Mouse (Mus musculus): ENCODE data around the gene Birc5. TPM values are rescaled to one million over a fixed set of nuclear protein-coding genes. Genes with fewer than 3 reads are reported as not detected.

Birc5 gene
- polyA plus RNA-seq, 1 experiment from 2014 or later, result 145 TPM

- DNase-seq (ENCODE audit: low spot score) (no peak), ATAC-seq (no peak)
- no peak overlapping the region for H3K4me3 ChIP-seq (ENCODE audit: low read depth, low read length)
- no peak overlapping the region for H3K27ac ChIP-seq (ENCODE audit: low read depth, low read length)
- peaks cover 52% of the 10 kb centered on the region for H3K36me3 ChIP-seq (ENCODE audit: control insufficient read depth, insufficient read depth, low read length)
- no peak overlapping the region for H3K9ac ChIP-seq (ENCODE audit: low read length)
- WGBS, result 94% methylated on average over 5 of the region's 5 CpGs
- H3K27me3 ChIP-seq (replicated peaks; ENCODE audit: control insufficient read depth, insufficient read depth, low read length), result peaks cover 4% of the 10 kb centered on the region; the same call in 1 of the 2 replicates
- H3K4me1 ChIP-seq (ENCODE audit: control insufficient read depth, insufficient read depth, low read length), result peaks cover 2% of the 10 kb centered on the region
- no peaks in the 10 kb centered on the region for H3K9me3 ChIP-seq (replicated peaks; ENCODE audit: control insufficient read depth, low read length)
- no peak overlapping the region for H3K4me2 ChIP-seq (ENCODE audit: low read length)
Observed at GRCm38 (mm10) chr11:117855360-117855759, 6.3 kb downstream of the Birc5 start.

- H3K4me3 ChIP-seq (ENCODE audit: low read depth, low read length), result no peak overlapping the region
- H3K36me3 ChIP-seq (ENCODE audit: control insufficient read depth, insufficient read depth, low read length), result peaks cover 52% of the 10 kb centered on the region
- H3K27ac ChIP-seq (ENCODE audit: low read depth, low read length), result no peak overlapping the region
- no peak for DNase-seq (ENCODE audit: low spot score)
- no peak for ATAC-seq
- peaks cover 6% of the 10 kb centered on the region; the same call in 1 of the 2 replicates for H3K27me3 ChIP-seq (replicated peaks; ENCODE audit: control insufficient read depth, insufficient read depth, low read length)
- H3K9me3 ChIP-seq (replicated peaks; ENCODE audit: control insufficient read depth, low read length), result no peaks in the 10 kb centered on the region
- no peak overlapping the region for H3K4me2 ChIP-seq (ENCODE audit: low read length)
- WGBS, result 92% methylated on average over 1 of the region's 1 CpGs
- no peak overlapping the region for H3K9ac ChIP-seq (ENCODE audit: low read length)
- H3K4me1 ChIP-seq (ENCODE audit: control insufficient read depth, insufficient read depth, low read length), result no peaks in the 10 kb centered on the region
Observed at GRCm38 (mm10) chr11:117855975-117856374, 6.9 kb downstream of the Birc5 start.

- 91% methylated on average over 10 of the region's 10 CpGs for WGBS
- H3K4me1 ChIP-seq (ENCODE audit: control insufficient read depth, insufficient read depth, low read length), result no peaks in the 10 kb centered on the region
- H3K4me2 ChIP-seq (ENCODE audit: low read length), result no peak overlapping the region
- H3K36me3 ChIP-seq (ENCODE audit: control insufficient read depth, insufficient read depth, low read length), result peaks cover 49% of the 10 kb centered on the region
- H3K4me3 ChIP-seq (ENCODE audit: low read depth, low read length), result no peak overlapping the region
- no peak overlapping the region for H3K27ac ChIP-seq (ENCODE audit: low read depth, low read length)
- no peak overlapping the region for H3K9ac ChIP-seq (ENCODE audit: low read length)
- DNase-seq (ENCODE audit: low spot score) (no peak), ATAC-seq (no peak)
- peaks cover 16% of the 10 kb centered on the region; the same call in 1 of the 2 replicates for H3K27me3 ChIP-seq (replicated peaks; ENCODE audit: control insufficient read depth, insufficient read depth, low read length)
- H3K9me3 ChIP-seq (replicated peaks; ENCODE audit: control insufficient read depth, low read length), result no peaks in the 10 kb centered on the region
Observed at GRCm38 (mm10) chr11:117857462-117857861, 8.4 kb downstream of the Birc5 start.

GRCm38 (mm10) chr11:117858392-117858791 lies 9.3 kb downstream of the Birc5 start:
- Histone ChIP-seq H3K27me3 (replicated peaks; ENCODE audit: control insufficient read depth, insufficient read depth, low read length) (peaks cover 16% of the 10 kb centered on the region; the same call in 1 of the 2 replicates), H3K9ac (ENCODE audit: low read length) (no peak overlapping the region), H3K27ac (ENCODE audit: low read depth, low read length) (no peak overlapping the region), H3K4me1 (ENCODE audit: control insufficient read depth, insufficient read depth, low read length) (no peaks in the 10 kb centered on the region), H3K4me2 (ENCODE audit: low read length) (no peak overlapping the region), H3K4me3 (ENCODE audit: low read depth, low read length) (no peak overlapping the region), H3K9me3 (replicated peaks; ENCODE audit: control insufficient read depth, low read length) (no peaks in the 10 kb centered on the region), H3K36me3 (ENCODE audit: control insufficient read depth, insufficient read depth, low read length) (peaks cover 40% of the 10 kb centered on the region)
- WGBS, result 66% methylated on average over 3 of the region's 3 CpGs
- no peak for ATAC-seq
- no peak for DNase-seq (ENCODE audit: low spot score)

GRCm38 (mm10) chr11:117860601-117861000 lies 11.6 kb downstream of the Birc5 start, which contains the start of gene Tmem235:
Gene Tmem235 (plus strand): TSS chr11:117860752.
- ATAC-seq, result no peak
- H3K9me3 ChIP-seq (replicated peaks; ENCODE audit: control insufficient read depth, low read length), result no peaks in the 10 kb centered on the region
- H3K4me3 ChIP-seq (ENCODE audit: low read depth, low read length), result no peak within 1 kb of the TSS
- no peak for DNase-seq (ENCODE audit: low spot score)
- H3K4me2 ChIP-seq (ENCODE audit: low read length), result no peak within 1 kb of the TSS
- H3K4me1 ChIP-seq (ENCODE audit: control insufficient read depth, insufficient read depth, low read length), result no peaks in the 10 kb centered on the region
- H3K36me3 ChIP-seq (ENCODE audit: control insufficient read depth, insufficient read depth, low read length), result peaks cover 20% of the 10 kb centered on the region
- 4% methylated on average over 23 of the region's 23 CpGs for WGBS
- H3K27ac ChIP-seq (ENCODE audit: low read depth, low read length), result no peak within 1 kb of the TSS
- peaks cover 16% of the 10 kb centered on the region; the same call in 1 of the 2 replicates for H3K27me3 ChIP-seq (replicated peaks; ENCODE audit: control insufficient read depth, insufficient read depth, low read length)
- peak within 1 kb of the TSS; percentile 8; the same call in 1 of the 2 replicates for H3K9ac ChIP-seq (ENCODE audit: low read length)

- ATAC-seq, result no peak
- WGBS, result 17% methylated on average over 11 of the region's 11 CpGs
Observed at GRCm38 (mm10) chr11:117863174-117863856, 14.3 kb downstream of the Birc5 start.

GRCm38 (mm10) chr11:117864805-117865204 lies 15.8 kb downstream of the Birc5 start:
- H3K9ac ChIP-seq (ENCODE audit: low read length), result no peak overlapping the region
- no peaks in the 10 kb centered on the region for H3K36me3 ChIP-seq (ENCODE audit: control insufficient read depth, insufficient read depth, low read length)

More at GRCm38 (mm10) chr11:117863174-117863856, 14.3 kb downstream of the Birc5 start:
- H3K4me2 ChIP-seq (ENCODE audit: low read length), result no peak overlapping the region
- no peaks in the 10 kb centered on the region for H3K9me3 ChIP-seq (replicated peaks; ENCODE audit: control insufficient read depth, low read length)
- H3K4me1 ChIP-seq (ENCODE audit: control insufficient read depth, insufficient read depth, low read length), result peaks cover 8% of the 10 kb centered on the region
- H3K9ac ChIP-seq (ENCODE audit: low read length), result no peak overlapping the region
- no peak overlapping the region for H3K4me3 ChIP-seq (ENCODE audit: low read depth, low read length)
- peaks cover 16% of the 10 kb centered on the region; the same call in 1 of the 2 replicates for H3K27me3 ChIP-seq (replicated peaks; ENCODE audit: control insufficient read depth, insufficient read depth, low read length)
- no peaks in the 10 kb centered on the region for H3K36me3 ChIP-seq (ENCODE audit: control insufficient read depth, insufficient read depth, low read length)
- H3K27ac ChIP-seq (ENCODE audit: low read depth, low read length), result no peak overlapping the region
- DNase-seq (ENCODE audit: low spot score), result no peak

GRCm38 (mm10) chr11:117865988-117866387 lies 16.9 kb downstream of the Birc5 start:
- Histone ChIP-seq H3K9ac (ENCODE audit: low read length) (peak overlapping the region; percentile 32; the same call in 1 of the 2 replicates), H3K27ac (ENCODE audit: low read depth, low read length) (no peak overlapping the region; the same call in 1 of the 2 replicates), H3K4me3 (ENCODE audit: low read depth, low read length) (no peak overlapping the region), H3K4me1 (ENCODE audit: control insufficient read depth, insufficient read depth, low read length) (peaks cover 8% of the 10 kb centered on the region), H3K27me3 (replicated peaks; ENCODE audit: control insufficient read depth, insufficient read depth, low read length) (0 out of 2 replicates have a peak, but pooled peaks cover 9% of the 10 kb centered on the region), H3K9me3 (replicated peaks; ENCODE audit: control insufficient read depth, low read length) (no peaks in the 10 kb centered on the region), H3K36me3 (ENCODE audit: control insufficient read depth, insufficient read depth, low read length) (no peaks in the 10 kb centered on the region), H3K4me2 (ENCODE audit: low read length) (no peak overlapping the region)
- ATAC-seq (no peak; the same call in 1 of the 2 replicates), DNase-seq (ENCODE audit: low spot score) (peak; percentile 56)
- WGBS, result 6% methylated on average over 6 of the region's 6 CpGs

More at GRCm38 (mm10) chr11:117864805-117865204, 15.8 kb downstream of the Birc5 start:
- Histone ChIP-seq H3K27me3 (replicated peaks; ENCODE audit: control insufficient read depth, insufficient read depth, low read length) (peaks cover 14% of the 10 kb centered on the region; the same call in 1 of the 2 replicates), H3K4me2 (ENCODE audit: low read length) (no peak overlapping the region), H3K9me3 (replicated peaks; ENCODE audit: control insufficient read depth, low read length) (no peaks in the 10 kb centered on the region), H3K27ac (ENCODE audit: low read depth, low read length) (no peak overlapping the region), H3K4me3 (ENCODE audit: low read depth, low read length) (no peak overlapping the region), H3K4me1 (ENCODE audit: control insufficient read depth, insufficient read depth, low read length) (peaks cover 8% of the 10 kb centered on the region)
- DNase-seq (ENCODE audit: low spot score), result no peak
- no peak for ATAC-seq
- WGBS, result 71% methylated on average over 2 of the region's 2 CpGs
